Mouse (Mus musculus) heart, embryonic 12.5 days (tissue): ENCODE measurements around the gene Nin. TPM values are rescaled to one million over a fixed set of nuclear protein-coding genes. Genes with fewer than 3 reads are reported as not detected.

Experiments used
- ATAC-seq: fragments of 200-750 bp; cut with Nextera tagmentation; 2 replicates; pipeline ENCODE4 v1.8.0; 2017; ENCODE audit warnings: moderate TSS enrichment, moderate library complexity; ENCODE audit not compliant: insufficient number of reproducible peaks, low FRiP score
- H3K27ac ChIP-seq: fragments of 300-500 bp; sonication (generic); 2 replicates; pipeline ENCODE4 v1.5.1; 2016; ENCODE audit warnings: mild to moderate bottlenecking, moderate library complexity; ENCODE audit not compliant: poor library complexity, severe bottlenecking
- H3K27me3 ChIP-seq: fragments of 300-500 bp; sonication (generic); replicated peaks from 2 replicates; pipeline ENCODE4 v1.6.1; 2016; ENCODE audit warnings: mild to moderate bottlenecking, moderate library complexity
- H3K36me3 ChIP-seq: fragments of 300-500 bp; sonication (generic); 2 replicates; pipeline ENCODE4 v1.6.1; 2016; ENCODE audit warnings: mild to moderate bottlenecking, moderate library complexity
- H3K4me1 ChIP-seq: fragments of 300-500 bp; sonication (generic); replicated peaks from 2 replicates; pipeline ENCODE4 v1.6.1; 2016; ENCODE audit warnings: mild to moderate bottlenecking
- H3K4me2 ChIP-seq: fragments of 300-500 bp; sonication (generic); 2 replicates; pipeline ENCODE4 v1.6.1; 2016; ENCODE audit warnings: mild to moderate bottlenecking, moderate library complexity
- H3K4me3 ChIP-seq: fragments of 300-500 bp; sonication (generic); 2 replicates; pipeline ENCODE4 v1.5.1; 2016; ENCODE audit warnings: mild to moderate bottlenecking
- H3K9ac ChIP-seq: fragments of 300-500 bp; sonication (generic); 2 replicates; pipeline ENCODE4 v1.6.1; 2016; ENCODE audit warnings: mild to moderate bottlenecking, moderate library complexity
- H3K9me3 ChIP-seq: fragments of 300-500 bp; sonication (generic); replicated peaks from 2 replicates; pipeline ENCODE4 v1.6.1; 2016; ENCODE audit warnings: mild to moderate bottlenecking, moderate library complexity
- WGBS: fragments of 180-500 bp; shearing (Covaris S2); methylation state at CpG from one replicate; pipeline ENCODE4 v1.1.7; 2016; 5-methylcytosine and 5-hydroxymethylcytosine counted together
- polyA plus RNA-seq: library from polyadenylated mRNA; unstranded; fragments of >200 nt; fragmentation: Nextera tagmentation; extraction: Ambion mirVana; gene quantifications from 2 replicates; pipeline ENCODE4 v1.2.1, GENCODE M21; 2016

Gene Nin
- polyA plus RNA-seq, 1 experiment from 2014 or later: 11.4 TPM

GRCm38 (mm10) chr12:70050699-70051098 lies 62.8 kb downstream of the Nin start:
- Histone ChIP-seq H3K4me2 (no peak overlapping the region), H3K9ac (no peak overlapping the region), H3K36me3 (peaks cover 68% of the 10 kb centered on the region), H3K27ac (no peak overlapping the region), H3K27me3 (no peaks in the 10 kb centered on the region), H3K4me3 (no peak overlapping the region), H3K4me1 (no peaks in the 10 kb centered on the region; the same call in 1 of the 2 replicates), H3K9me3 (no peaks in the 10 kb centered on the region)
- ATAC-seq: no peak
- WGBS: 65% methylated on average over 7 of the region's 7 CpGs

- H3K36me3 ChIP-seq: peaks cover 67% of the 10 kb centered on the region
- H3K9ac ChIP-seq: no peak overlapping the region
- H3K4me3 ChIP-seq: no peak overlapping the region
- H3K4me2 ChIP-seq: no peak overlapping the region
- H3K4me1 ChIP-seq: no peaks in the 10 kb centered on the region; the same call in 1 of the 2 replicates
- no peak for ATAC-seq
- H3K27me3 ChIP-seq: no peaks in the 10 kb centered on the region
- H3K9me3 ChIP-seq: no peaks in the 10 kb centered on the region
- 82% methylated on average over 9 of the region's 9 CpGs for WGBS
- no peak overlapping the region for H3K27ac ChIP-seq
These were observed 64.8 kb downstream of the Nin start for GRCm38 (mm10) chr12:70048741-70049140.

GRCm38 (mm10) chr12:70047281-70047680 lies 66.2 kb downstream of the Nin start:
- Histone ChIP-seq H3K4me3 (no peak overlapping the region), H3K27me3 (no peaks in the 10 kb centered on the region), H3K36me3 (peaks cover 73% of the 10 kb centered on the region), H3K27ac (no peak overlapping the region), H3K4me2 (no peak overlapping the region), H3K9ac (no peak overlapping the region), H3K4me1 (no peaks in the 10 kb centered on the region; the same call in 1 of the 2 replicates), H3K9me3 (no peaks in the 10 kb centered on the region)
- WGBS: 83% methylated on average over 7 of the region's 7 CpGs
- no peak for ATAC-seq

- no peak overlapping the region for H3K4me2 ChIP-seq
- no peaks in the 10 kb centered on the region for H3K4me1 ChIP-seq
- no peak overlapping the region for H3K4me3 ChIP-seq
- H3K9me3 ChIP-seq: no peaks in the 10 kb centered on the region
- no peak overlapping the region for H3K9ac ChIP-seq
- H3K36me3 ChIP-seq: peaks cover 65% of the 10 kb centered on the region
- H3K27ac ChIP-seq: no peak overlapping the region
- WGBS: 72% methylated on average over 4 of the region's 4 CpGs
- H3K27me3 ChIP-seq: no peaks in the 10 kb centered on the region
- ATAC-seq: no peak
These were observed 69.2 kb downstream of the Nin start for GRCm38 (mm10) chr12:70044353-70044752.

- 87% methylated on average over 13 of the region's 13 CpGs for WGBS
- Histone ChIP-seq H3K4me1 (no peaks in the 10 kb centered on the region), H3K4me2 (no peak overlapping the region), H3K36me3 (peaks cover 63% of the 10 kb centered on the region), H3K4me3 (no peak overlapping the region), H3K27me3 (no peaks in the 10 kb centered on the region), H3K27ac (no peak overlapping the region), H3K9ac (no peak overlapping the region), H3K9me3 (peaks cover under 1% of the 10 kb centered on the region; the same call in 1 of the 2 replicates)
- no peak for ATAC-seq
These were observed 70.1 kb downstream of the Nin start for GRCm38 (mm10) chr12:70043421-70043820.

- Histone ChIP-seq H3K36me3 (peaks cover 55% of the 10 kb centered on the region), H3K4me1 (no peaks in the 10 kb centered on the region), H3K4me2 (no peak overlapping the region), H3K9me3 (peaks cover 3% of the 10 kb centered on the region; the same call in 1 of the 2 replicates), H3K4me3 (no peak overlapping the region), H3K27me3 (no peaks in the 10 kb centered on the region), H3K9ac (no peak overlapping the region), H3K27ac (no peak overlapping the region)
- 75% methylated on average over 6 of the region's 6 CpGs for WGBS
- ATAC-seq: no peak
These were observed 72.5 kb downstream of the Nin start for GRCm38 (mm10) chr12:70040981-70041380.

GRCm38 (mm10) chr12:70036722-70037305 lies 76.7 kb downstream of the Nin start:
- ATAC-seq: no peak
- Histone ChIP-seq H3K9me3 (peaks cover 3% of the 10 kb centered on the region; the same call in 1 of the 2 replicates), H3K4me1 (0 out of 2 replicates have a peak, but pooled peaks cover under 1% of the 10 kb centered on the region), H3K27ac (no peak overlapping the region), H3K36me3 (peaks cover 37% of the 10 kb centered on the region), H3K9ac (no peak overlapping the region), H3K4me2 (no peak overlapping the region), H3K4me3 (no peak overlapping the region), H3K27me3 (no peaks in the 10 kb centered on the region)
- 91% methylated on average over 19 of the region's 19 CpGs for WGBS

GRCm38 (mm10) chr12:70026233-70026632 lies 87.3 kb downstream of the Nin start:
- ATAC-seq: no peak
- H3K4me1 ChIP-seq: 0 out of 2 replicates have a peak, but pooled peaks cover 8% of the 10 kb centered on the region
- no peaks in the 10 kb centered on the region for H3K9me3 ChIP-seq
- H3K4me3 ChIP-seq: no peak overlapping the region
- peaks cover 45% of the 10 kb centered on the region for H3K36me3 ChIP-seq
- H3K4me2 ChIP-seq: no peak overlapping the region
- no peaks in the 10 kb centered on the region for H3K27me3 ChIP-seq
- H3K9ac ChIP-seq: no peak overlapping the region
- H3K27ac ChIP-seq: no peak overlapping the region

- Histone ChIP-seq H3K36me3 (peaks cover 47% of the 10 kb centered on the region), H3K4me2 (no peak overlapping the region), H3K27me3 (no peaks in the 10 kb centered on the region), H3K4me3 (no peak overlapping the region), H3K9me3 (no peaks in the 10 kb centered on the region), H3K9ac (no peak overlapping the region), H3K27ac (no peak overlapping the region), H3K4me1 (0 out of 2 replicates have a peak, but pooled peaks cover 2% of the 10 kb centered on the region)
- 93% methylated on average over 6 of the region's 6 CpGs for WGBS
- no peak for ATAC-seq
These were observed 88.1 kb downstream of the Nin start for GRCm38 (mm10) chr12:70025431-70025830.

- Histone ChIP-seq H3K27ac (no peak overlapping the region), H3K27me3 (no peaks in the 10 kb centered on the region), H3K36me3 (peaks cover 51% of the 10 kb centered on the region), H3K4me3 (no peak overlapping the region), H3K4me1 (no peaks in the 10 kb centered on the region), H3K4me2 (no peak overlapping the region), H3K9me3 (no peaks in the 10 kb centered on the region), H3K9ac (no peak overlapping the region)
- WGBS: 70% methylated on average over 4 of the region's 4 CpGs
- ATAC-seq: no peak
These were observed 89.9 kb downstream of the Nin start for GRCm38 (mm10) chr12:70023580-70023979.

- Histone ChIP-seq H3K9ac (no peak overlapping the region), H3K27ac (no peak overlapping the region), H3K4me1 (peaks cover 7% of the 10 kb centered on the region; the same call in 1 of the 2 replicates), H3K4me2 (no peak overlapping the region), H3K36me3 (peaks cover 44% of the 10 kb centered on the region), H3K9me3 (no peaks in the 10 kb centered on the region), H3K27me3 (no peaks in the 10 kb centered on the region), H3K4me3 (no peak overlapping the region)
- WGBS: 65% methylated on average over 4 of the region's 4 CpGs
- no peak for ATAC-seq
These were observed 95.4 kb downstream of the Nin start for GRCm38 (mm10) chr12:70018153-70018552.

- H3K27ac ChIP-seq: peak overlapping the region; percentile 14; the same call in 1 of the 2 replicates
These were observed 97.6 kb downstream of the Nin start for GRCm38 (mm10) chr12:70015936-70016335.

More at GRCm38 (mm10) chr12:70015936-70016335, 97.6 kb downstream of the Nin start:
- Histone ChIP-seq H3K4me1 (peaks cover 7% of the 10 kb centered on the region; the same call in 1 of the 2 replicates), H3K4me3 (no peak overlapping the region), H3K4me2 (no peak overlapping the region), H3K27me3 (no peaks in the 10 kb centered on the region), H3K9ac (no peak overlapping the region), H3K36me3 (peaks cover 40% of the 10 kb centered on the region), H3K9me3 (peaks cover 2% of the 10 kb centered on the region)
- ATAC-seq: no peak
- WGBS: 36% methylated on average over 4 of the region's 4 CpGs
